Mouse (Mus musculus): ENCODE measurements around the gene Cntrl.

DNA sequence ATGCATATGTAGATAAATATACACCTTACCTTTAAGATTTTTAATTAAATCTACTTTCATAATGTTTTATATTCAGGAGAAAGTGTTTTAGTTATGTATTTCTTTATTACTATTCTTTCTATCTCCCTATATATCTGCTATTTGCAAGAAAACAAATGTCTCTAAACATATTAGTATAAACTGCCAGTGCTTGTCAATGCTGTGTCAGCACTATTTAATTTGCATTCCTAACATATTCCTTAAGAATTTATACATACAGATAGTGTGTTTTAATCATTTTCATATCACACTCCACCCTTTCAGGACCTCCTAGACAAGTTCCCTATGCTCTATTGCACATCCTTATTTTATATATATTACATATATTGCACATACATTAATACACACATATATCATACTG, 6.5 kb upstream of the Cntrl start:
- no peak for TF ChIP-seq CTCF (IDR thresholded peaks at IDR 0.05; ENCODE audit: control insufficient read depth, insufficient read depth, insufficient replicate concordance, low read depth, low read length)
- no peak for TF ChIP-seq POLR2A (IDR thresholded peaks at IDR 0.05; ENCODE audit: control insufficient read depth, low read depth, low read length)

Data from testis, adult 2 months (tissue).